Mouse (Mus musculus) megakaryocyte, embryonic 14.5 days (primary cell): ENCODE data around the gene Cntnap2.

Experiments
- FLI1 ChIP-seq: IDR thresholded peaks from 2 replicates; pipeline ENCODE4 v1.6.1; 2012; ENCODE audit warnings: low read length, inconsistent platforms, mixed read lengths
- GATA1 ChIP-seq: IDR thresholded peaks from 3 replicates; pipeline ENCODE4 v1.6.1; 2012; ENCODE audit warnings: mixed read lengths, low read length, inconsistent platforms, borderline replicate concordance

DNA sequence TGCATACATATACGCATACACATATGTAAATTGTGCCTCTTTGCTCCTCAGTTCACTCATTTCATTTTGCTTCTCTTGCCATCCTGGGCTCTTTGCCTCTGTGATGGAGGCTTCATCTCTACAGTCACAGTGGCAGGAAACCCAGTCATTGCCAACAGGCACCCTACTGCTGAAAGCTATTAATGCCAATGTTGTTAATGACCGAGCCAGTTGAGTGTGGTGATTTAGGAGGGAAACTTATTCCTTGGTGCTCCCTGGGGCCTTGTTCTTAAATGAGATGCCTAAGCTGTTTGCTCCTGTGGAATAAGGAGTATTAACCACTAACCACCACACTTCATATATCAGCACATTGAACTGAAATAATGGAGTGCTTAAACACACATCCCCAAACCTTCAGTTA, 1640.2 kb downstream of the Cntnap2 start:
- TF ChIP-seq GATA1 (no peak), FLI1 (no peak)
